Mouse (Mus musculus) right cerebral cortex, adult 18-20 months (tissue): Measurements from ENCODE around the gene Tsku.
A peak's percentile ranks its signal among the peaks of the same experiment; 100 is the strongest.

ENCODE experiments used
- DNase-seq: peaks from one replicate; pipeline ENCODE4 v3.0.0; 2022; ENCODE audit warnings: mixed read lengths

Tsku gene

DNA sequence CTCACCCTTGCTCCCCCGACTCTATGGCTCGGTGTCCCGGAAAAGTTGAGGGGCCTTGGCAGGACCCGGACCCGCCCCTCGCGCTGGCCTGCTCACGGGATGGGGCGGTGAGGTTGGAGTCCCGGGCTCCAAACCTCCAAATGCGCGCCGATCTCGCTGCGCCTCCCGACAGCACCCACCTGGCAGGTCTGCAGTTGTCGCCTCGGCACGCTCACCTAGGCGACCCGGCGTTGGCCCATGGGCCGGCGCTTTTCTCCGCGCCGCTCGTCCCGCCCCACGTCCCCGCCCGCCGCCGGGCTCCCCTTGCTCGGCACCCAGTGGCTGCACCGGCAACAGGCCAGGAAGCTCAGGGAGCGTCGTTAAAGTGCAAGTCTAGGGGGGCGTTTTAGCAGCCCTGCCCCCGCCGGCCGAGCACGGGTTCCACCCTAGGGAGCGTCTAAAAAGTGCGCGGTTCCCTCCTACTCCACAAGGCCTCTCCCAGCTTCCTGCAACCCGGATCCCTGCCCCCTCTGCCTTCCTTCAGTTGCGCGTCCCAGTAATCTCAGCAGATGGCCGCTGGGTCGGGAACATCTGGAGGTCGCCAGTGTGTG lies at the start of gene Tsku:
TSS of gene Tsku (minus strand) at position 266 of the 590 bp plus-strand sequence.
- DNase-seq, result peak; percentile 80

DNA sequence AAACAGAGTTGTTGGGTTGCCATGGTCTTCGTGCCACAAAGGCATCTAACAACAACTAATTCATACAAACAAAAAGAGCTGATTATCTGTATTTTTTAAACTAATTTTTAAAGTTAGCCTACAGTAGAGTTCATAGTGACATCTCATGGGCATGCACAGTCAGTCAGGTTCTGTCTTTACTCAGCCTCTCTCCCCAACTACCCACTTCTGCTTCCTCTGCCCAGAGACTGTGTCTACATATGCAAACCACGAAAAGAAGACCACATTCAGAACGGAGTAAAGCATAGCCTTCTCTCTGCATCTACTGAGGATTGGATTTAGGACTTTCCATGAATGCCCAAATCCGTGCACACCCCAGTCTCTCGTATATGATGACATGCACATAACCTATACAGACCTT lies 46.5 kb upstream of the Tsku start:
- DNase-seq, result no peak

DNA sequence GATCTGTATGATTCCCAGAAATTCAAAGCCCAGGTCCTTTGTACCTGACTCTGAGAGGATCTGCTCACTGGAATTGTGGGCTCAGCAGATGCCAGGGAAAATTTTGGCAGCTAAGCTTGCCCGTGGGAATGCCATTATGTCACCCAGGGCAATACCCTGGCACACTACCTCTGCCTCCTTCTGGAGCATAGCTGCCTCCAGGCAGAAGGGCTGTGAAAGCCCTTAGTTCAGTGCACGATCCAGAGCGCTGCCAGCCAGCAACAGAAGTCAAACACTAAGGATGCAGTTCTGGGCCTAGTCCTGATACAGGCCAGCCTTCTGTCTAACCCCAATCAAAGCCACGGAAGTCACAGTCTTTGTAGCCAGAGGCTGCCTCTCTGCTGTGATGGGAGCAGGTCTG lies 42.9 kb upstream of the Tsku start:
- no peak for DNase-seq

DNA sequence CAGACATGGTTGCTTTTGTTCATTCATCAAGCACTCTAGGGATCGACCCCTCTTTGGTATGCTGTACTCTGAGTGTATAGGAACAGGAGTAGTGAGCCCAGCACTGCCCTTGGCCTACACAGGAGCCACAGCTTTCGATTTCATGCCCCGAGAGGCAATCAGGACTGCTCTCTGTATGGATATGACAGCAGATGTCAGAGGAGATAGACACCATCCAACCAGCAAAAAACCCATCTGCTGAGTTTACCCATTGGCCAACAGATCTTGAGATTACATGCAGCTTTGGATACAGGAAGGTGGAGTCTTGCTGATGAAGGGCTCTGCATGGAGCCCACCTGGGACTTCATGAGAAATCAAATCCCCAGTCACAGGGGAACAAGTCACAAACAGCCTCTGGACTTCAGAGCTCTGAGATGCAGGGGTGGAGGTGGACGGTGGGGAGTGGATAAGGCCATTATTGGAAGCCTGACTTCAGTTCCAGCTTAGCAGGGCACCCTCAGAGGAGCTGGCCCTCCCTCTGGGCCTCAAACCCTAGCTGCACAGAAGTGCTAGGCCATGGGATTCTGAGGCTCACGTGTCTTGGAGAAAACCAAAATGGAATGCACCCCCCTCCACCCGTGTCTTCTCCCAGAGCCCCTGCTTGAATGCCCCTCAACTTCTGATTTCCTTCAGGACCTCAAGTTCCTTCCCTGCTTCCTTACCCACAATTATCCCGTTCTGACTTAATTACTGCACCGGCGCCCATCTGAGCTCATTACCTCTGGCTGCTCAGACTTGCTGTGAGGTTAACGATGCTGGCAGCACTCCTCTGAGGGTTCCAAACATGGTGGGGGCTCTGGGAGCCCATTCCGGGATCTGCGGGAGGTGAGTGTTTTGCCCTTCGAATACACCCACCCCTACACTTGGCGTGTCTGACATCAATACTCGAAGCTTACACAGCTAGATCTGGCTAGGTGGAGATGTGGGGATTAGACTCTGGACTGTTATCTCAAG lies 41.8 kb upstream of the Tsku start:
- DNase-seq, result no peak

DNA sequence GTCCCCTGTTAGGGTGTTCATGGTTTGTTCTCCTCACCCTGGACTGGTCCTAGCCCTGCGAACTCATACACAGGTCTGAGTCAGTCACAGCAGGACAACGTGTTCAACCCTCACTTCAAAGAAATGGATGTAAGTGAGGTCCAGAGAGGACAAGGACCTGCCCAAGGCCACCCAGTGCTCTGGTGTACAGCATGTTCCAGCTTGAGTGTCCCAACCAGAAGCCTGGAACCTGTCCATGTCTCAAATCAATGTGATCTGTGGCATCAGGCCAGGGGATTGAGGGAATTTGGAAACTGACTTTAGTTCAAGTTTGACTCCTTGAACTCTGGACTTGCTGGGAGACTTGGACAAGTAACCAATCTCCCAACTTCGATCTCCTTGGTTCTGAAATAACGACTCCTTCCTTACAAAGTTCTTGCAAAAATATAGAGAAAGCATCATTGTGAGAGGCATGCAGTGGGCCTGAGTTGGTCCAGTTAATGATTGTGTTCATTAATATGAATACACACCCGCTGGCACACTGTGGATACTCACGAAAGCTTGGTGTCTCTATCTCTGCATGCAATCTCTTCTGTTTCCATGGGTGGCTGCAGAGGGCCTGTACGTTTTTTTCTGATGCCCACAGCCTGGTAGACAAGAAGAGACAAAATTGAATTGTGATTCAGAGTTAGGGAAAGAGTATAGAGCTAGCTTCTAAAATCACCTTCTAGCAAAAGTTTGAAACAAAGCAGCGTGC lies 31.5 kb upstream of the Tsku start:
- DNase-seq, result no peak

DNA sequence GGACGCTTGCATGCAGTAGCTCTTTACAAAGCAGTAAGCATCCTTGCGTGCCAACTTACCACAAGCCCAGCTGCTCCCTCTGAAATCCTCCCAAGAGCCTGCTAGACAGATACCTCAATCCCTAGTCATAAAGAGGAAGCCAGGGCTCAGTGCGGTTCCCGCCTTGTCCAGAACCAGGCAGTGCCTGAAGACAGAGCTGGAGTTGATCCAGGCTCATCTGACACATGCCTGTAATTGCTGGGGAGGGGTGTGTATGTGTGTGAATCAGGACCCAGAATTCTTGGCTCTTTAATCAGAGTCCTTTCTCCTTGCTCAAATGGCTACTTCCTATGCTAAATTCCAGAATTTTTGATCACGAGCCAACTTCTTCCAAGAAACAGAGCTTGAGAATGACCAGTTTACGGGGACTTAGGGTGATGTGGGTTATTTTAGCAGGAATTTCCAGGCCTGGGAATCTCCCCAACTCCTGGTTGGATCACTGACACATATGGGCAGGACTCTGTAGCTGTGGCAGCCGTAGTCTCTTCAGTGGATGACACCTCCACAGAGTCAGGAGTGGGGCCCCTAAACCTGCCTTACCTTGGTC lies 30.3 kb upstream of the Tsku start:
- DNase-seq, result no peak

DNA sequence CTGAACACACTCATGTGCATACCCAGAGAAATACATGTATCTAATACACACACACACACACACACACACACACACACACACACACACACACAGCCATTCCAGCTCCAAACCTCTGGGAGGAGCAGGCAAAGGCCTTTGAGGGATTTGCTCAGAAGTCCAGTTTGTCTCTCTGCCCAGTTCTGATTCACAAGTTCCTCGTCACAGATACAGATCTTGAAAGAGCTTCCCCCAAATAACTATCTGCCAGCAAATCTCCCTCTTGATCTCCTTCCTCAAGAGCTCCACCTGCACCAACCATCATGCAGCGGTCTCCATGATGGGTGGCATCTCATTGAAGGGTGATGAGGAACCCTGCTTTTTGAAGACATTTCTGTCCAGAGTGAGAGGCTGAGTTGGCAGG lies 29.4 kb upstream of the Tsku start:
- DNase-seq, result no peak

DNA sequence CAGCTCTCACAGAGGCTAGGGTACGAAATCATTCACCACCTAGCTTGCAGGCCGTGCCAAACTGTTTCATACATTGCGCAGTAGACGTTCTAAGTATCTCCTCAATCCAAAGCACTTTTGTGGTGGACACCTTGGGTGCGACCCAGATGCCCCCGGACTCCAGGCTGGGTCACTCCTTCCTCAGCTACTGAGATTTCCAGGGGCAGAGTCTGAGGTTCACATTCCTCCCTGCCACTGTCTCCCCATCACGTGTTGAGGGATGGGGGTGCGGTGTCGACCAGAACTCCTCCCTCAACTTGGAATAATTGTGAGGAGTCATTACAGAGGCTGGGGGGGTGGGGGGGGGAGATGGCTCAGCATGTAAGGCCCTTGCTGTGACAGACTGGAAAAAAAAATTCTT lies 28.5 kb upstream of the Tsku start:
- no peak for DNase-seq

DNA sequence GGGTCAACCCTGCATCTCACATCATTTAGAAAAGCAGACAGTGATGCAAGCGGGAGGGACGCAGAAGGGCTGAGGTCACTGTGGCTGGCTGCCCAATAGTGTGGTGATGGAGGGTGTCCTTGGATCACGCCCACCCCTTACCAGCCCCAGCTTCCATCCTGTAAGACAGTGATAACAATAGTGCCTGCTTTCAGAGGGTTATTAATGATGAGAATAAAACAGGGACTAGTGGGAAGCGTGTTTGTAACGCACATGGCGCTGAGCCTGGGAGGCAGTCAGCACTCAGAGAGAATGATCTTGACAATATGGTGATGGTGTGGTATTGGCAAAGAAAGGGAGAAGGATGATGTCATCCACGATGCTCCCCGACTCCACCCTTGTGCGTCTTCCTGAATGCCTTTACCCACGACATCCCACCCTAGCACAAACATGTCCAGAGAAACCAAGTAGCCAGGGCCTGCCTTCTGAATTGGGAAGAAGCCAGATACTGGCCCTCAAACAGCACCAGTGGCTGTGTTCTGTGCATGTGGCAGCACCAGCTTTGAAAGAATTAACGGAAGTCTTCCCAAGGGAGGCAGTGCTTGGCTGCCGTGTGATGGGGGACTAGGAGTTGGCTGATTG lies 27.9 kb upstream of the Tsku start:
- no peak for DNase-seq

DNA sequence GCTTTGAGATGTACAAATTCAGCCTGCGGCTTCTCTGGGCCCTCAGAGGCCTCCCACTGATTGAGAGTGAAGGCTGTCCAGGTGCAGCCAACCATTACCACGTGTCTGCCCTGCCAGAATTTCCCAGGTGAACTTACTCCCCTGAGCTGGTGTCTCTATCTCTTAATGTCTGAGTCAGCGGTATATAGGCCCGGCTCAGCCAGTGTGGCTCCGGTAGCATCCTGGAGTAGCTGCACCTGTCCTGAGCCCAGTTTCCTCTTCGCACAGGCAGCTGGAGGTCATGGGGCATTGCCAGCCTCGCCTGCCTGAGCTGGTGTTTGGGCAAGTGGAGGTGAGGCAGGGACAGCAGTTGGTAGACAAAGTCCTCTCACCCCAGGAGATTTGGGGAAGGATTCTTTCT lies 26.1 kb upstream of the Tsku start:
- DNase-seq, result no peak

DNA sequence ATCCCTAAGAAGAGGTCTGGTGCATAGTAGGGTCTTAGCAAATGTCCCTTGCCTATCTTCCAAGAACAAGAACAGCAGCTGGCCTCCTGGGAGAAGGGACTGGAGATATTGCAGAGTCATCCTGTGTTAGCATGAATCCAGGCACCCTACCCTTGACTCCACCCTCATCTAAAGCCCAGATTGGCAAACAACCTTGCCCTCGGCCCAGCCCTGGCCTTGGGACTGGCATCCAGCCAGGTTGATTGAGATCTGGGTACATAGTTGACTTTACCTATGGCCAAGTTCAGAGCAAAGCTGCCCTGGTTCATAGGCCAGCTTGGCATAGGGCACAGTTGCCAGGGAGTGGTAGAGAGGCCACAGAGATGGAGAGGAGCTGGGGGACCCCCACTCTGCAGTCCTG lies 24.0 kb upstream of the Tsku start:
- no peak for DNase-seq

DNA sequence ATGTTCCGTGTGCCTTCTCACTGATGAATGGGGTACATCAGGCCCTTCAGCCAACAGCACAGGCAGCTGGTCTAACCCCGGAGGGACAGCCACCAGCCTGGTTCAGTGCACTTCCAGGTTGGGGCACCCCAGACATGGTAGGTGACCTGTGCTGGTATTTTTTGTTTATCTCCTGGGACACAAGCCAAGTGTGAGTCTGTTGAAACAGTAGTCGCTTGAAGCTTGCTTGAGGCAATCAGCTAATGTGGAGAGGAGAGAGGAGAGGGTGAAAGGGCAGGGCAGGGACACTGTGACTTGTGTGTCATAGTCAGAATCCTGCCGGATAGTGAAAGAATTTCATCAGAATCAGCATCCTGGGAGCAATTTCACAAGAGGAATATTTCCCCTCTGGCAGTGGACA lies 22.2 kb upstream of the Tsku start:
- no peak for DNase-seq

DNA sequence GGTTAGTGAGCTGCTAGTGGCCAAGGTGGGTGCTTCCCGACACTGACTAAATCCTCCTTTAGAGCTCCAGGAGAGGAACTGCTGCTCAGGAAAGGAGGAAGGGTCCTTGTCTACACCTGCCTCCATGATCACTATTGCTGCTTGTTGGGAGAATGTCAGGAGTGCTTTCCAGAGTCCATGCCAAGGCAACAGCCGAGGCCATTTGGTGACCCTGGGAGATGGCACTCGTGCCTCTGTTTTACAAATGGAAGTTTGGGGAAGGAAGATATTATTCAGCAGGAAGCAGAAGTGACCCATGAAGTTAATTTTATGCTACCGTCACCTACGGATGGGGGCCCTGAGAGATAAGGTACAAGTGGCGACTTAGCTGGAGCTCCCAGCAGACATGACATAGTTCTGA lies 21.7 kb upstream of the Tsku start:
- DNase-seq, result no peak

DNA sequence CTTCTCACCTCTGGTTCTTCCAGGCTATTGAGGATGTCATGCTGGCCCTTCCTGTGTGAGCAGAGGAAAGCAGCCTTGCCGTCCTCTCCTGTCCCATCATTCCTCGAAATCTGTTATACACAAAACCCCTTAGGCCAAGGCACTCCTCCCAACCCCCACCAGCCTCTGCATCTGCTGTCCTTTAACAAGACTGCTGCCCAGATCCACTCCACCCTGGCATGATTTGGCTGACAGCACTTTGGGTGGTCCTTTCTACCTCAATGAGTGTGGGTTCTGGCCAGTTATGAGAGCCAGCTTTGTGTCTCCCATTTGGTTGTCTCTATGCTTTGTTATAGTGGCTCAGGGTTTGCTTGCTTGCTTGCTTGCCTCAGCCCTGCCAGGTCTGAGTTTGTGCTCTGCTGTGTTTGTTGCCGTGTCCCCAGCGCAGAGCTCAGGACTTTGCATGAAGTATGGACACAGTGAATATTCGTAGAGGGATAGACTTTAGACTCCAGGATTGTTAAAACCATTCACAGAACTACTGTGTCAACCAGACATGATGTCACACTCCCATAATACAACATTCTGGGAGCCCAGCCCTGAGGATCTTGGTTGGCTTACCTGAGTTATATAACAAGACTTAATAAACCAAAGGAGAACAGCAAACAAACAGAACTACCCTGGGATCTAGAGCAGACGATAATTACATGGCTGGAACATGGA lies 19.2 kb upstream of the Tsku start:
- DNase-seq, result no peak

DNA sequence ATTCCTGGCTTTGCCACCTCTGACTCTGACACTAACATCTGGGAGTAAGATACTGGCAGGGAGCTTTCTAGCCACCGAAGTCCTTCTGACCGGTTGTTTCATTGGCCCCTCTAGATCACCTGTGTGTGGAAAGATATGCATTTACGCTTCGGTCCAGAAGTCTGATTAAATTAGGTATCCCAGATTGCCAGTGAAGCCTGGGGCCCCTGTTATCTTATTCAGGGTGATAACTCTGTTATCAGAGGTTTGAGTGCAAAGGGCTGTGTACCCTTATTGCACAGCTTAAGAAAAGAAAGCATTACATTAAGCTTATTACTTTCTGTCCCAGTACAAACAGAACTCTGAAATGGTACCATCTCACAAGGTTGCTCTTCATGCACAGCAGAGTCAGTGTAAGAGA lies 18.1 kb upstream of the Tsku start:
- no peak for DNase-seq

DNA sequence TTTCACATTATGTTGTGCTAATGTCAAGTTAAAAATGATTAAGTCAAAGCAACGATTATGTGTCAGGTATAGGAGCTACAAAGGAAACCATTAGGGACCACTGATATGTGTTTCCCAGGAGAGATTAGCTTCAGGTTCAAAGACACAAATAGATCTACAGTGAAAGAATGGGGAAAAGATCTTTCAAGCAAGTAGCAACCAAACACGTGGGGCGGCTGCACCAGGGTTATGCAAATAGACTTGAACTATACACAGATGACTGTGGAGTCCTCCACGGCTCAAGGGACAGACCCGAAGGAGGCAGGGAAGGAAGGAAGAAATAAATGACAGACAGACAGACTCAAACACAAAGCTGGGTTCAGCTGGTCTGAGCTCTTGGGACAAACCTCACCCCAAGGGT lies 16.1 kb upstream of the Tsku start:
- DNase-seq, result no peak

DNA sequence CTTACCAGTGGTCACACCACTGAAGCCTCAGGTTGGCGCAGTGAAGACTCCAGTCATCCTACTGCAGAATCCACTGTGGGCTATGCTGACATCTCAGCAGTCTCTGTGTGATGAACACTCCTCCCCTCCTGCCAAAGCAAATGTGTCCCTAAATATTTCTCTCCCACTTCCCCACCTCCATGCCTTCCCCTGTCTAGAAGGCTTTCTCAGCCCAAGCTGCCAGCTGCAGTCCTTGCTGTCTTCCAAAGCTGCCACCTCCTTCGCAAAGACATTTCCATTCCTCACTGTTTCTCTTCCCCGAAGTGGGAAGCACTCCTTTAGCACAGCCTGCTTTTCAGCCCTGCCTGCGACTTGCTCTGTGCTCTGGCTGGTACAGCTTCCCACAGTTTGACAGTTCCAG lies 10.0 kb upstream of the Tsku start:
- peak; percentile 86 for DNase-seq

DNA sequence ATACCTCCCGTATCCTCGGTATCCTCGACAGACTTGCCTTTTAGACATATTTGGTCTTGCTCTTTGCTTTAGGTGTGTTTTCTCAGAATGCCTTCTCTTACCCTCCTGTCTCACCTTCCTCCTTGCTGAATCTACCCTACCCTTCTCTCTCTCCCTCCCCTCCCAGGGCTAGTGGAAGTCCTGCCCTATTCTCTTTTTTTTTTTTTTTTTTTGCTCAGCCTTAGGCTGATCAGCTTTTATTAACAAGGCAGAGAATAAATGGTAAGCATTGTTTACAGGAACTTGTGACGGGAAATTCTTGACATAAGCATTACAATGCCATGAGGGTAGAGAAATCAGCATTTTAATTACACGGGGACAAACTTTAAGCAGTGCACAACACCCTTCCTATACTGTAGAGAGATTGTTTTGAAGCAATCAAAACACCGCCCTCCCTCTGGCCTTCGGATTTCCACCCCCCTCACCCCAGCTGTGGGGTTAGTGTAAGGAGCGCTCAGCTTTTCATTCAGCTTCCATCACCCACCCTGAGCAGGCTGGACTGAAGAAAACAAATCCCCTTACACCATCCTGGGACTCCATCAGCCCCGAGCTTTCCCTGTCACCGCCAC lies 8.7 kb upstream of the Tsku start:
- no peak for DNase-seq

DNA sequence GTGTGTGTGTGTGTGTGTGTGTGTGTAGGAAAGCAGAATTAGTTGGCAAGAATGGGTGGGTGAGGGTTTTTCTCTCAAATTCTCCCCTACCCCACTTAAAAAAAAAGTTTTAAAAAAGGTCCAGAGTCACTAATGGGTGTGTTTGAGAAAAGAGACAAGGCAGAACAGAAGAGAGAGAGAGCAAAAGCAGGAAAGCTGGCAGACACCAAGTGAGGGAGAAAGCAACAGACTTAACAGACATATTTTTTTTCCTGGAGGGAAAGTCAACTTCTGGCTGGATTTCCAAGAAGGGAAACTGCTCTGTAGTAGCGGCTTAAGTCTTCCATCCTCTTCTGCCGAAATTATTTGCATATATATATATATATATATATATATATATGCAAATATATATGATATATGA lies 534 bp upstream of the Tsku start:
- no peak for DNase-seq

DNA sequence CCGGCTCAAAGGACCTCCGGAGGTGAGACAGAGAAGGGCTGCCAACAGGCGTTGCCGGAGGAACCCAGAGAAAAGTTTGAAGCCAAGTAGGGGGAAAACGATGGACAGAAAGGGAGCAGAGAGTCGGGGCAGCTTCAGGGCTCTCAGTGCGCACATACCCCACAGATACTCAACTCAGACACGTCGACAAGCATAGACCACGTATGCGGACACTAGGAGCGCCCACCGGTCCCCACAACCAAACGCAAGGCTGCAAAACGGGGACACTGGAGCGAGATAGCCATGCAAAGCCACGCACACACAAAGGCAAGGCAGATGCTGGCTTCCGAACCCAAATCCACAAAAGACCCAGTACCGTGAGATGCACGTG lies 522 bp downstream of the Tsku start:
- DNase-seq, result no peak

DNA sequence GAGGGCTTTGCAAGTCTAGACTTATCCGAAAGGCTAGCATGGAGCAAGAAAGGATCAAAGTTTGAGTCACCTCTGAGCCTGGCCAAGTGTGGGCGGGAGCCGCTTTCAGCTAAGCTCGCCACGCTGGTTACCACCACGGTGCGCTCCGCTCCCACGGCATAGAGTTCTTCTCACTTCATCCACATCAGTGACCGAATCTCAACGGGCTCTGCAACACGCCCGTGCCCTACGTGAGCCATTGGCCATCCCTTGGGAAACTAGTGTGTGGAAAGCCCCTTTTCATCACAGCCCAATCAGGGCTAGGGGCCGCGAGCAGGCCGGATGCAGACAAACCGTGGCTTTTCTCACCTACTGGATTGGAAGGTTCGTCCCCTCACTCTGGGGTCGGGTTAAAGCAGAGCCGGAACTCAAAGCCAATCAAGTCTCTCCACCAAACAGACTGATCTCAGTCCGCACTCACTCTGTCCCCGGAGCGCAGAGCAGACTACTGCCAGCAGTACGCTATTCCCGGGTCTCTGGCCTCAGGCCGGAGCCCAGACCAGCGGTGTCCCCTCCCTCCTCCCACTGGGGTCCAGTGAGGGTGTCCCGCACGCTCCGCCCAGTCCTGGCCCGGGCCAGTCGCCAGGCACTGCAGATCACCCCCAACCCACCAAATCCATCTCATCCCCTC lies 1.0 kb downstream of the Tsku start:
- no peak for DNase-seq
